Mouse (Mus musculus) 416B (cell line): Measurements from ENCODE around the gene Olfr1126.
"Not testable (repeated sequence)": the region's sequence is repeated elsewhere in the genome, so short reads cannot be mapped to it uniquely, and the experiment has no call there.

ENCODE experiments used
- DNase-seq: peaks from one replicate; pipeline ENCODE4 v3.0.0; 2011; ENCODE audit warnings: low read depth

Gene Olfr1126

GRCm38 (mm10) chr2:87453662-87454061 lies at the start of gene Olfr1126:
Gene Olfr1126 (plus strand): TSS chr2:87453962.
- no peak for DNase-seq

DNA sequence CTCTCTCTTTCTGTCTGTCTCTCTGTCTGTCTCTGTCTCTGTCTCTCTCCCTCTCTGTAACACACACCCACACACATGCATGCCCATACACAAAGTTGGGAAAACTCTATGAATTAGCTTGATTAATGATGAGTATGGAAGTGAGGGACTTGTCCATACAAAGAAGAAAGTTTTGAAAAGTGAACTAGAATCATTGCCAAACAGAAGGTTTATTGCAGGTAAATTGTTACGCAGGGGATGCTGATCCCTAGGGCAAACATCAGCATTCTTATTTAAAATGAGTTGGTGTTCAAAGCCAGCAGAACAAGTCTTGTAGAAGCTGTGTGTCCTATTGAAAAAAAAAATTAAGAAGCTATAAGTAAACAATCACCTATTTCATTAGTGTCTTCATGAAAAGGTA lies 37.4 kb upstream of the Olfr1126 start, which contains the start of gene Olfr1123:
Gene Olfr1123 (plus strand): TSS at position 301 of the 400 bp plus-strand sequence.
- no peak for DNase-seq

GRCm38 (mm10) chr2:87429975-87430374 lies 23.8 kb upstream of the Olfr1126 start, which contains the start of gene Olfr1124:
Gene Olfr1124 (plus strand): TSS chr2:87430275.
- no peak for DNase-seq

- DNase-seq, result no peak
Measured at GRCm38 (mm10) chr2:87437731-87438130, 16.0 kb upstream of the Olfr1126 start.

DNA sequence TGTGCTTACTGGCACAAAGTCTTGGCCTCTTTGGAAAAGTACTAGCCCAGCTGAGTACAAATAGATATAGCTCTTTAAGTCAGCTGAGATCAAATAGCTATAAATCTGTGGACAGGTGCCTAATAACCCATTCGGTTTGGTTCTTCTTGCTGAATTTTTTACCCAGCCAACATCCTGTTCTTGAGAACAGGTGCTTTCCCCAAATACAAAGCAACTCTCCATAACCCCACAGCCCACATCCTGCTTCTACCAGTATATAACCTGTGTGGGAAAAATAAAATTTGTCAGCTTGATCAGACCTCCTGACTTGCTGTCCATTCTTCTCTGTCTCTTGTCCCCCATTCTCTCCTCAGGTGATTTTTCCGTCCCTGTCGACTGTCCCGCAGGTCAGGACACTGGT lies 8.0 kb downstream of the Olfr1126 start:
- DNase-seq, result peak; percentile 28

- DNase-seq, result peak; percentile 9
Measured at GRCm38 (mm10) chr2:87480207-87480606, 26.4 kb downstream of the Olfr1126 start.

DNA sequence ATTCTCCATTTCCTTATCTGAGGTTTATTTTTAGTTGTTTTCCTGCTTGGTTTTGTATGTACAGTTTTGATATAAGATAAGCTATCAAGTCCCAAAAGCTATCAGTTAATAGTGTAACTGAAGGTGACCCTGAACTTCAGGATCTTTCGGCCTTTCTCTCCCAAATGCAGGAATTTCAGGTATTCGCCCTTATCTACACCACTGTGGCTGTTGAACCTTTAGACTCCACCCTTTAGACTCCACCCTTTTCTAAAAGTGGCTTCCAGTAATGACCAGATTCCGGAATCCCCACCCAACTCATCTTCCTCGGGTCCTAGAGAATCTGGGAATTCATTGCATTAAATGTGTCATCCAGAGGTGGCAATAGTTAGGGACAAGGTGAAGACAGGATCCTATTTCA lies 27.4 kb downstream of the Olfr1126 start:
- DNase-seq, result no peak

DNA sequence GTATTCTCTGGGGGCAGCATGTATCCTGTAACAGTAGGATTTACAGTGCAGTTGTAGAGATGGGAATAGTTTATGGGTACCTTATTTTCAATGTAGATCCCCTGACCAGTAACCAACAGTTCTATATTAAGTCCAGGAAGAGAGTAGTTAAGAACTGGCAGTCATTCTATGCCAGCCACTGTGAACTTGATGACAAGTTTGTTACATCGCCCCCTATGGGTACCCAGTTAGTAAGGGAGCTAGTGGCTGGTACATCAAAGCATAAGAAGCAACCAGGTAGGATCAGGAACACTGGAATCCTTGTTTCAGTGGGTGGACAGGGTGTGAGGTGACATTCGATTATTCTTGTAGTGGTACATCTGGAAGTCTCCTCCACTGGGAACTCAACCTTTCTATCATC lies 28.5 kb downstream of the Olfr1126 start:
- DNase-seq, result no peak

DNA sequence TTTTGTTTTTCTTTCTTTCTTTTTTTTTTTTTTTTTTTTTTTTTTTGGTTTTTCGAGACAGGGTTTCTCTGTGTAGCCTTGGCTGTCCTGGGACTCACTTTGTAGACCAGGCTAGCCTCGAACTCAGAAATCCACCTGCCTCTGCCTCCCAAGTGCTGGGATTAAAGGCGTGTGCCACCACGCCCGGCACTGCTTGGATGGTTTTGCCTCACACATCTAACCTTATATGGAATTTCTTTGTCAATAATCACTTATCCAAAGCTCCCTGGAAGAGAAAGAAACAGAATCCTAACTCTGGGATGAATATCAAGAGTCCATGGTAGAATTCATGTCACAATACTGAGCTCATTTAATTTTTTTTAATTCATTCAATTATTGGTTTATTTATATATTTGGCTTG lies 43.2 kb downstream of the Olfr1126 start, which contains the start of gene Pramel7:
Gene Pramel7 (minus strand): TSS at position 101 of the 400 bp plus-strand sequence.
- not testable (repeated sequence) for DNase-seq

DNA sequence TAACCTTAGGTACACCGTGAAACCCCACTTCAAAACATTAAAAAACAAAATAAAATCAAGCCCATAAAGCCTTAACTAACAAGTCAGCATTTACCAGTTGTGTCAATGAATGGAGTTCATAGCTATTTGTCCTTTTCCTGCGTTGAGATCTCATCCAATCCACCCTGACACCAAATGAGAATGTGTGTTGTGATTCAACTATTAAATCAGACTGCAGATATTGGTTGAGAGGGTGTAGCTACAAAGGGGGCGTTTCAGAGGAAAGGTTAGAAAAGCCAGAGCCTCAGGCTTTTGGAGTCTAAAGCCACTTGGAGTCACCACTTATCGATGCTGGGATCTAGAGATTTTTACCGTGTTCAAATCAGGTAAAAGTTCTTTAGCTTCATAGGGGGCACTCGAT lies 52.5 kb downstream of the Olfr1126 start, which contains the start of gene Pramel6:
Gene Pramel6 (plus strand): TSS at position 301 of the 400 bp plus-strand sequence.
- no peak for DNase-seq
